Mouse (Mus musculus) right cerebral cortex, postnatal 10 days (tissue): ENCODE data around the gene Stard13.

Source experiments
- DNase-seq, 2 experiments: peaks; one replicate each; pipeline ENCODE4 v3.0.0; 2021; ENCODE audit warnings: low spot score in 2 of 2

The Stard13 gene

DNA sequence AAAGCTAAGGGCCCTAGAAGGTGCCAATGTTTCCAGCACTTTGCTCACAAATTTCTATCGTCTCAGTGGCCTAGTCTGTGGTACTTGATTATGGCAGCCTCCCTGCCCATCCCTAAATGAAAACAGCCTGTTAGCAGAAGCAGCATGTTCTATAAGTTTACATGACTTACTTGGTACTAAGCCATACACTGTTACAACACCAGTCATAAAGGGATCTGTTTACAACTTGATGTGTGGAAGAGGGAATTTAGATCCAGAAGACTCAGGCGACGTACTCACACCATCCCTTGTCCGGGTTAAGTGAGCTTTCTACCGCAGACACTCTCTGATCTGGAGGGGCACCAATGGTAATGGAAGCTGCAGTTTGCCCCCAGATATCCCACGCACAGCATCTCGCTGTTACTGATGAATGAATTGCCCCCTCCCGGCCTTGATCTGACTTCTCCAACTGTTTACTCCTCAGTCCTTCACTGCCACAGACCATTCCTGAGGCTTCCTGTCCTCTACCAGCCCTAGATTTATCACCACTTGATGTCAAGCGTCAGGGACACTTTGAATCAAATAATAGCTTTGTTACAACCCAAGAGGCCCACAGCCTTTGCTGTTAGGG lies 53.4 kb downstream of the Stard13 start:
- DNase-seq: no peak

DNA sequence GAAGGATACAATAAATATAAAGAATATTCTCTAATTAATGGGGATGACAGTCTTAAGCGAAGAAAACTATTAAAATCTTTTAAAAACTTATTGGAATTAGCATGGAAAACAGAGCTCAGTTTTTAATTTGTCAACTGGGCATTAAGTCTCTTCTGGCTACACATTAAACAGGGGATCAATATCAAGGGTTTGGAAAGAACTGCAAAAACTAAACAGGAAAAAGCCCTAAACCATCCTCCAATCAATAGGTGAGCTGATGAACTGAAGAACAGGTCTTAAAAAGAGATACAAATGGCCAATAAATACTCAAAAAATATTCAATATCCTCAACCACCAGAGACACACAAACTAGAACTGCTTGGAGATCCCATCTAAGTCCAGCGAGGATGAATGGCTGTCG lies 56.5 kb downstream of the Stard13 start:
- no peak for DNase-seq

DNA sequence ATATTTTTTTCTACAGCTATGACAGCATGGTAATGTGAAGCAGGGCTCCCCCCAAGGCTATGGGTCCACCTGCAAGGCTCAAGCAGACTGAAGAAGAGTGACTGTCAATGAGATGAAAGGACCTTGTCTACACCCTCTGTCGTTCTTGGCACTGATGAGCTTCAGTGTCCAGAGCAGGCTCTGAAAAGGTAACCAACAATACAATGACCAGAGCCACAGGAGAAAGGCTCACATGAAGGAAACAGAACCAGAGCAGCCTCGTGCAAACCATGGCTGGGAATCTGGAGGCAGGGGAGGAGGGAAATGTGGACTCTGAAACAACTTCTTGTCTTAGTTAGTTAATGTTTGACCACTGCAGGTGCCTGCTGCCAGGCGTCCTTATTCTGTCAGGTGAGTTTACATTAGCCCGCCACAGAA lies 57.7 kb downstream of the Stard13 start:
- no peak for DNase-seq

DNA sequence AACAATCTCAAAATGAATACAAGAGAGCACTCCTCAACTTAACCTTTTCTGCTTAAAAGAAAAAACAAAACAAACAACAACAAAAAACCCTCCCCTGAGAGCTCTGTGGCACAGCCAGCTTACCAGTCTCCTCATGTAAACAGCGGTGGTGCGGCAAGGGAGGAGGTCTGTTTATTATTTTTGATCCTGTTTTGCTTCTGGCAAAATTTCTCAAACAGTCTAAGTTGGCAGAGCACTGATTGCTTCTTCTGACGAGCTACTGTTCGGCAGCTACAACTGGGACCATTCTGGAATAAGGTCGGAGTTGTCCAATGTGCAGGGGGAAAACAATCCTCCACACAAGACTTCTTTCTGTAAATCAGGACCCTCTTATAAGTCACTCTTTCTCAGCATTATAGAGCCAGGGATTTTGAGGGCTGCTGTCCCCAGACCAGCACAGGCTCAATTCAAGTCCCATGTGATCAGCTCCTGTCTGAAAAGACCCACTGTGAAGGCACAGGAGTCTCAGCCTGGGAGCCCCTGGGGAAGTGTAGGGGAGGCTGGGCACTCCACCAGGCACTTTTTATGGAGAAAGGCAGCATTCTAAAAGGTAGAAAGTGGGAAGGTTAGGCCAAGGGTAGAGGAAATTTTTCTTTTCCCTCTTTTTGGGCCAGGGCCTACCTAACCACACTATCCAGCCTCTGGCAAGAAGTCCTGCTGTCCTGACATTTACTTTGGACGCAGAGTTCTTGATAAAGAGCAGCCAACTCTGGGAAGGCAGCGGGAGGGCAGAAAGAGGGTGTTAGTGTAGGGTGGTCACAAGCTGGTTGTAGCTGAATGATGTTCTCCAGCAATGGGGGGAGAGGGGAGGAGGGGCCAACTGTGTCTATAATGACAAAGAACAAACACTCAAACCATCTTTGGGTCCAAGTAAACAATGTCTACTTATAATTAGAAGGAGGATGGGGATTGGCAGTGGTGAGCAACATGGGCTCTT lies 58.9 kb downstream of the Stard13 start:
- peak; percentile 31 to 34 for DNase-seq

DNA sequence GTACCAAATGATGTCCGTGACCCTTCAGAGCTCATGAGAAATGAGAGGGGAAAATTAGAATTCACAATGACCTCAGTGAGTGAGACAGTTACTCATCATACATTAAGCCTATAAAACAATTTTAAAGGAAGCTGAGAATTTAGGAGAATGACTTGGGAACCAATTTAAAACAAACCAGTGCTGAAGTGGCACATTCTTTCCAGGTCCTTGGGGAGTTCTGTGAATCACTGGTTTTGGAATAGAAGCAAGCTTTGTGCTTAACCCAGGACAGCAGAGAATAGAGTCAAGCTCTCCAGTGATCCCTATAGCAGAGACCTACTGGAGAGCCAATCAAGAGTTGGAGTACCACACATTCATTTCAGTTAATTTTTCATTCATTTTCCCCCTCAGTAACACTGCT lies 59.9 kb downstream of the Stard13 start:
- DNase-seq: no peak

DNA sequence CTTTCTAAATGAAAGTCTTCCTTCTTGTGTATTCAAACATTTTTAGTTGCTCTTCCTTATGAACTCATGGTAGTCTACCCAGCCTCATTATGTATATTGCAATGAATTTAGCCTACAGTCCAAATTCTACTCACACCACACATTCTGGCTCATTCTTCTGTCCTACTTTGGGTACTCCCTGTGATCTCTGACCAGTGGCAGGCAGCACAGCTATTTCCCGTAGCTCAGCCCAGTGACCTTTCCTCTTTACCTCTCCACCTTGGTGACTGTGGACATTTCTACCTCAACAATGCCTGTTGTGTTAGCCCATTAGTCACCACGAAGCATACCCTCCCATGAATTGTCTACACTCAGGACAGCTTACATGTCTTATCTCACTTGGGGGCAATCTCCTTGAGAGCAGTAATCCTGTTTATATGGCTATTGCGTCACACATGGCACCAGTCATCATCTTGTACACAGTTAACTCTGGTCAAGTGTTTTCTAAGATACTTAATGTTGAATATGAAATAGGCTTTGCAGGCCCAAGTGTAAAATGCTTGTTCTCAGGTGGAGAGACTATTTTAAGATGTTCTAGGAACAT lies 63.4 kb downstream of the Stard13 start:
- DNase-seq: no peak

DNA sequence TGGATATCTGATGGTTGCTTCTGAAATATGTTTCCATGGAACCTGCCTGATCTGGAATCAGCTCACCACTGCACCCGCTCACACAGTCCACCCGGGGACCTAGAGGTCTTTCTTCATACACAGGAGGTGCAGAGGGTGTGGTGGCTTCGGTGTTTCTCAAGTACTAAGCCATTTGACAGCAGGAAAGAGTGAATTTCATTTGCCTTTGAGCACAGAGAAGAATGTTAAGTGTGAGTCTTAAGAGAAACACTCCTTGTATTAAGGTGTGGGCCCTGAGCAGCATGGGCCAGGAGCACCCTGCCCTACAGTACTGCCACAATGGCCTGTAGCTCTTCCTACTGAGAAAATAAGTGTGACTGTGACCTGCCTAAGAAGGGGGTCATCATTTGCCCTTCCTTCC lies 65.4 kb downstream of the Stard13 start:
- no peak for DNase-seq

DNA sequence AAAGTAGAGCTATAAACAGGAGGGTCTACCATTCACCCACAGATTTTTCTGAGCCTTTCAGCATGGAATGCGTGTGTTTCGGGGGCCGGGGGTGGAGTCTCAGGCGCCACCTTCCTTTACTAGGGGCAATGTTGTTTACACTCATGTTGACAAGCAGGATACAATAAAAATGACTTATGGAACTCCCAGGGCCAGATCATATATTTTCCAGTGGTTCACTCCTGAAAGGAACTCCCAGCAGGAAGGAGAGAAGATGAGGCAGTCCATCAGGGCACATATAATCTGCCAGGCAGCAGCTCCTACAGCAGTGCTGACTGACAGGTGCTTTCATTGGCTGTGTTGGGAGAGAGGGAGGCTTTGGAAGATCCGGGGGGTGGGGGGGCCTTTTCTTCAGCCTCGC lies 66.0 kb downstream of the Stard13 start:
- DNase-seq: no peak

DNA sequence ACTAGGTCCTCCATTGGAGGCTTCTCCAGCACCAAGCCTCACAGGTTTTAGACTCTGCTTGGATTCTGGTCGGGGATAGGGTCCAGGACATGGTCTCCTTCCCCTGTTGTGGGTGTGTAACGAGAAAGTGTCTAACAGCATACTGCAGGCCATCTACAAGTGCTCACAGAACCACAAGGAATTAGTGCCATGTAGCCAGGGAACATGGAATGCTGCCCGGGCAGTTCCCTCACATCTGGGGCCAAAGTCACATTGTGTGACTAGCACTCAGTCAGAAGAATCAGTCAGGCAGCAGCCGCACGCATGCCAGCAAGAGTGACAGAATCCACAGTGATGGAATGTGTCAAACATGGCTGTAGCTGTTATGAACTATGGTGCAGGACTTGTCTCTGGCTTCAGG lies 67.4 kb downstream of the Stard13 start:
- peak; percentile 42 to 46 for DNase-seq

DNA sequence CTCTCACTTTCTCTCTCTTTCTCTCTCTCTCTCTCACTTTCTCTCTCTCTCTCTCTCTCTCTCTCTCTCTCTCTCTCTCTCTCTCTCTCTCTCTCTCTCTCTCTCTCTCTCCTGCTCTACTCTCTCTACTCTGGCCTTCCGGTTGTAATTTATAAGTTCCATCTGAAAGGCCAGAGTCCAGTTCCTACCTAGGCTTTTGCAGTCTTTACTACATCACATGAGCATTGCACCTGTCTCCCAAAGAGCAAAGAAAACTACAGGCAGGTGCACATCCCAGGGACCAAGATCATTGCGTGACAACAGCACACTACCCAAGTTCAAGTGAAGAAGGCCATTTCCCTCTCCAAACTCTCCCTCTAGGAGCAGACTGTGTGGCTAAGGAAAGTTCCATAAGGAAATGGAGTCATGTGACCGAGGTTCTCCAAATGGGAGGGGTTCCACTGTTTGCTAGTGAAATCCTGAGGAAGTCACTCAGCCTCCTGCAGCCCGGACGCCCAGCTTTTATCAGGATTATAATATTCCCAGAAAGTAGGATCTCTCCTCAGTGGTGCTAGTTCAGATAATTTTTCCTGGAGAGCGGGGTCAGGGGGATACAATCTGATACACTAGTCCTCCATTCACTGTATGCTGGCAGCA lies 68.1 kb downstream of the Stard13 start:
- no peak for DNase-seq

DNA sequence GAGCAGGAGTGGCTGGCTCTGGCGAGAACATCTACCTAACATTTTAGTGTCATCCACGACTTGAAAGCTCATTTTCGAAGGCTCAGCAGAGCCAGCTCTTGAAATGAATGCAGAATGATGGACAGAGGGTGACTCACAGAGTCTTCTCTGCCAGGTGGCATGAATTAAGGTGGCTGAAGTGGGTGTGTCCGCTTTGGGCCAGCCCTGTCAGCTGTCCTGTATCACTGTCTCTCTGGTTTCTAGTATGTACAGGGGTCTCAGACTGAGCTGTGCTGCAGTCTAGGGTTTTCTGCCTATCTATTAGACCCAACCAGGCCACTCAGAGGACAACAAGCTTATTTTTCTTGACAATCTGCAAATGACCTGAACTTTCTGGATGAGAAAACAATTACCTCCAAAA lies 68.8 kb downstream of the Stard13 start:
- DNase-seq: no peak

DNA sequence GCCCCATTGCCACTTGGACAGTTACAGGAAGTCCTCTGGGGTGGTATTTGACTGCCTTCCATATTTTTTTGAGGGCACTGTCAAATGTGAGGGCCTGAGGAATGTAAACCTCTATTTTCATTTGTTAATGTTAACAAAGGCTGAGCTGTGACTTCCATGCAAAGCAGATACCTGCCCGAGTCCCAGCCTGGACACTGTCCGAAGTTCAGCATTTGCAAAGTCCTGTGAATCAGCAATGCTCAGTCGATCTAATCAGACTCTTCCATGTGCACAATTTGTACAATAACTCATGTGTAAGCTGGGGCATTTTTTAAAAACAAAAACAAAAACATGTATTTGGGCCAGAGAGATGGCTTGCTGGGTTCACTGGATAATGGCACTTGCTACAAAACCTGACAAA lies 71.0 kb downstream of the Stard13 start:
- DNase-seq: no peak

DNA sequence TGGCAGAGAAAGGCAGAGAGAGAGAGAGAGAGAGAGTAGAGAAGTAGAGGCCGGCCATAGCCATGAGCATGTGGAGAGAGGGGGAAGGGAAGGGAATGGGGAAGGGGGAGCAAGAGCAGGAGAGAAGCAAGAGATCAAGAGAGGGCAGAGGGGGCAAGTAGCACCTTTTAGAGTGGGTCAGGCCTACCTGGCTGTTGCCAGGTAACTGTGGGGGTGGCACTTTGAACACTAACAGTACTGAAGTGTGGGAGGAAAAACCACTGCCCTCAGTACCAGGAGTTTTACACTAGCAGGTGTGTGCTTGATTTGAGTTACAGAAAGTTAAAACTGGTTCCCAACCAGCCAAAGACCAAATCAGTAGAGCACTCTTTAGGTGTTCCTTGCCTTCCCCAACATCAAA lies 78.4 kb downstream of the Stard13 start:
- no peak for DNase-seq

DNA sequence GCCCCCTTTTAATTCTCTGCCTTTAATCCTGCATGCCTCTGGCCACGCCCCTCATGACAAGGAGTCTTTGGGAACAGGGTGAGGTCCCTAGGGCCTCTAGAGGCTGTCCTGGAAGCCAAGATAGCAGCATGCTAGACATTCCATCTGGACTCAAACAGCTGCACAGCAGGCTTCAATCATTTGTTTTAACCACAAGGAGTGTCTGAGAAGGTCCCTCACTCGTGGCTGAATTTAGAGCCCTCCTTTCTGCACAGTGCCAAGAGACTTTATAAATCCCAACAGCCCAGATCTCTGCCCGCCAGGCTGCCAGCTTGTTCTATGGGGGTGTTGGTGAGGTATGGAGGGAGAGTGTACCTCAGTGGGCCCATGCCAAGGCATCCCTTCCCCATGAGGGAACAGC lies 78.9 kb downstream of the Stard13 start:
- no peak for DNase-seq

DNA sequence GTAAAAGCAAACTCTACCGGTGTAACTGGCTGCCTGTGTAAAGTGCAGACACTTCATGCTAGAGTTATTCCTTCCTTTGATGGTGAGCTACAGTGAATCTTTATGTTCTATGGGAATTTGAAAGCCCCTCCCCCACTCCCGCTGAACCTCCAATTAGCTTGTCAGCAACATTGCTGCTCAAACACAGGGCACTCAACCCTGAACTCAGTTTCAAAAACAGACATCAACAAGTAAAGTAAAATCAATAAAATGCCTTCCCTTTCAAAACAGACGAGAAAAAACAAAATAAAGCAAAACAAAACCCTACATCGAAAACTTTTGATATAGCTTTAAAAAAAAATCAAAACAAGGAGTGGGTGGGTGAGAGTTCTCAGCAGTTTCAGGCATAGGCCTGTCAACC lies 79.6 kb downstream of the Stard13 start:
- no peak for DNase-seq

DNA sequence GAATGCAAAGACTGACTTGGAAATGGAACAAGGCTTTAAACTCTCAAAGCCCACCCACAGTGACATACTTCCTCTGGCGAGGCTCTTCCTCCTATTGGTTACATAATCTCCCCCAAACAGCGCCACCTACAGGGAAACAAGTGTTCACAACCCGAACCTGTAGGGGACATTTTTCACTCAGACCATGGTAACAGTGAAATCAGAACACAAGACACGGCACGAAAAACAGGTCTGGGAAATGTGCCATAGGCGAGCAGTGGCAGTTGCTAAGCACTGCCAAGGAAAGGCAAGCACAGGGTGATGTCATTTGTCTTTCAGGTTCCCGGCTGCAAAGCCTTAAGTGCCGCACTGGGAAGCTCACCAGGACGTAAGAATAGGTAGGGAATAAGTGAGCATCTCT lies 82.1 kb downstream of the Stard13 start:
- peak; percentile 57 to 63 for DNase-seq

DNA sequence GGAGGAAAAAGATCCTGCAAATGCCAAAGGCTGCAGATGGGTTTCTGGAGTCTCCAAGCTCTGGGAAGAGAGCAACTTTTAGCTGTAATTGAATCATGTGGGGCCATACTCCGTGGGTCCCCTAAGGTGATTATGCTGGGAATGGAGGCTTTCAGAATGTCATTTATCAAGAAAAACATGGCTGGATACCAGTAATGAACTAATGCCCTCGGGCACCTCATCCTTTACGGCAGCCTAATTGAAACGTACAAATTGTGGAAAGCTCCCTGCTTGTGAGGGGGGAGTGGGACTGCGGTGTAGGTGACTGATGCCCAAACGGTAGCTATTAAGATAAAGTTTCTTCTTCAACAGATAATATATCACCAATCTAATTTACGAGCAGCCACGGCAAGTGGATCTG lies 84.1 kb downstream of the Stard13 start:
- DNase-seq: no peak

DNA sequence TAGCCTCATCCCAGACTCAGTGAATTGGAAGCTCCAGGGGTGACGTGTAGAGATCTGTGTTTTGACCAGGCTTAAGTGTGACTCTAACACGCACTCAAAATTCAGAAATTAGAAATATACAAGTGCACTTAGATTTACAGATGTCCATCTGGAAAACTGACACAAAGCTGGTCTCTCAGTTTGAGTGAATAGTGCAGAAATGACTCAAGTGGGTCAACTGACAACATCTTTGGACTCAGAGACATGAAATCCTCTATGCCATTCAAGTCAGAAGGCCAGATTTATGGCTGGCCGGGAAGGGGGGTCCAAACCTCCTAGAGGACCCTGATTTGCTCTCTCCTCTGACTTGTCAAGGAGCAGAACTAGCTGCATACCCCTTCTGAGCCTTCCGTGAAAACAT lies 85.6 kb downstream of the Stard13 start:
- DNase-seq: no peak

DNA sequence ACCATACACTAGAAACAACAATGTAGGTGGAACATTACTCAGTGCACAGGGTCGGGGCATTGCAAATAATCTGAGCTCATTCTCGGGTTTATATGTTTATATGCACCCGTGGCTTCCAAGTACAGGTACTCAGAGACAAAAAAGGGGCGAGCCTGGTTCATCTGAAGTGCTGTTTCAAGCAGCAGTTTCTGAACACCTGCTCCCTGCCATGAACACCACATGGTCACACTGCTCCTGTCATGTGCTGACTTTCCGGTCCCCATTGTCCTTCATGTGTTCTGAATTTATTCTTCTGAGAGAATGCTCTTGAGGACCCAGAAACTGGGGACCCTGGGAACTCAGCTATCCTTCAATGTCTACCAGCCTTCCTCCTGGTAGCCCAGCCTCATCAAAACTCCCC lies 87.8 kb downstream of the Stard13 start:
- DNase-seq: no peak

DNA sequence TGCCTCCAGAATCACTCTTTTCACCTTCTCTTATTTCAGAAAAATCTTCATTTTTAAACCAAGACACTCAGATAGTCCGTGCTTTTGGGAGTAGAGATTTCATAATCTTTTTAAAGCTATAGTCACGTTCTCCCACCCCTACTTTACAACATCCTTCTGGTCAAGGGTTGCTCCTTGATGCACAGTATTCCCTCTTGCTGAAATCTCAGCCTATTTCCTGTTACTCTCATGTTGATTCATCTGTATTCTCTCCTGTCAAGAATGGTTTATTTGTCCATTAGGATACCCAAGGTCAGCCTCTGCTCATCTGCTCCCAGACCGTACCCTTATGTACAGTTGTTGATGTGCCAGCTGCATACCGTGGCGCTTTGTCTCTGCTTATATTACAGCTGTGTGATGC lies 89.7 kb downstream of the Stard13 start:
- no peak for DNase-seq

DNA sequence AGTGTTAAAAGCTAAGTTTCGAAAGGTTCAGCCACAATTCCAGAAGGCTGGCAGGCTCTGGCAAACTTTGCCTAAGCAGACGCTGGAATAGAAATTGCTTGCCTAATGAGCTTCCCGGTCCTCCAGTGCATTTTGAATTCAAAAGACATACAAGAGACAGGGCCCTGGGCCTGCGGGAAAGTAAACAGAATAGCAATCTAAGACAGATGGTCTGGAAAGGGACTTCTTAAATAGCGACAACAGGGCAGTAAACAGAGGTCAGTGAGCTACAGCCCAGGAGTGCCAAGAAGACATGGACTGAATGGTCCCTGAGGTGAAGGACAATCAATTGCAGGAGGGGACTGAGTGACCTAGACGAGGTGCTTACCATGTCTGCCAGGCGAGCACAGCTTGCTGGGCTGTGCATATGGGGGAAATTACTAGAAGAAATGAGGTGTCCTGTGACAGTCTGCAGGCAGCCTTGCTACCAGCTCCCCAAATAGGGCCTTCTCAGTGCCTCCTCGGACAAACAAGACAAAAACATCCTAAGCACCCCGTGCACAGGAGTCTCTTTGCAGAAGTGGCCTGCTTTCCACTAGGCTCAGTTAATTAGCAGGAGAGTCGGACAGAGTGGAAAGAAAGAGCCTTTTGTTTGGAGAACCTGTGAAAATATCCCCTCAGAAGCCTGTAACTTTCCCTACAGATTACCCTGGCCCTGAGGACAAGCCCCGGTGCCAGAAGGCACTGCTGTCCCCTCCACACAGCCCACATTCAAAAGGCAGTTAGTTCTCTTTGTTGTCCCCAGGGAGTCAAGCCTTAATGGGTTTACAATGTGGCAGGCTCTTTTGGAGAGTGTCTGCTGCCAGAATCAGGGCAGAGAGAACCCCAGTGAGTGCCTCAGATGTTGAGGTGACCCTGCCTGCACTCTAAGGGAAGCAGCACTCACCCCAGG lies 90.7 kb downstream of the Stard13 start:
- peak; percentile 34 to 43 for DNase-seq
